Mouse (Mus musculus) lung, postnatal 10 days (tissue): ENCODE measurements around the gene Arhgap28.

Source experiments
- DNase-seq: peaks from one replicate; pipeline ENCODE4 v3.0.0; 2021

The Arhgap28 gene

GRCm38 (mm10) chr17:68003741-68004560, at the start of gene Arhgap28:
Arhgap28 (minus strand) TSS chr17:68004120.
- DNase-seq = peak; percentile 98

DNA sequence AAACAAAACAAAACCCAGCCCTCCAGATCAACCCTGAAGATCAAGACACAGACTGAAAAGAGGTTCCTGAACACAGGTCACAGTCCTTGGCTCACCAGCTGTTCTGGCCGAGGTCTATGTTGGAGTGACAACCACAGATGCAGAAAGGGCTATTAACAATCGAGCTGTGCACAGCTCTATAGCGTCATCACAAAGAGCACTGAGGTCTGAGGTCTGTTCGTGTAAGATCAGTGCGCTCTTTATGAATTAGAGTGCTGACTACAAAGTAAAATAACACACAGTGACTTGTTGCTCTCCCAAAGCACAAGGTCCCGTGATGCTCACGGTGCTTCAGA, 42.4 kb upstream of the Arhgap28 start:
- DNase-seq = no peak

DNA sequence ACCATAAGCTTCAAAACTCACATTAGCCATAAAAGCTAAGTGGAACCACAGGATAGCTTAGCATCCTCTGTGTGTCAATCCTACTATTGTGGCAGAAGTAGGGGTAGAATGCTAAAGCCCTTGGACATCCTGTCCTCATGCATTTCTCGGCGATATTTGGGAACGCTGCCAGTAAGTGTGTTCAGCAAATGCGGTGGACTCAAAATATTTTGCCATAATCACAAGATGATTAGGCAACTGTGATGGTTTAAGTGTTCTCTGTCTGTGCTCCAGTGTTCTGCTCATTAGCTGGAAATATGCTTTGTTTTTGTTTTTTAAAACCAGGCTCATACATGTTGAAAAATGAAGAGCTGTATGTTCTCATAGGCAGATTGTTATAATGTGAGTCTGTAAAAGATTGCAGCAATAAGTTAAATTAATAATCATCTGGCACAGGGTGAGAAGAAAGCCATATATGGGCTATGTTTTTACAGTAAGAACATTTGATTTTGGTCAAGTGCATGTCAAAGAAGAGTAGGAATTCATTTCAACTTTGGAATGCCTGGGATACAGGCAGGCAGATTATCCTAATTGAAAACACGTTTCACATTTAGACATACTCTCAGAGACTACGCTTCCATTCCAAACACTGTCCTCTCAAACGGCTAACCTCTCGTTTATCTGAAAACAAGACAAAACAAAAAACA, 41.9 kb upstream of the Arhgap28 start:
- peak; percentile 22 for DNase-seq

- DNase-seq = no peak
These were observed 38.5 kb upstream of the Arhgap28 start for GRCm38 (mm10) chr17:68042377-68042776.

GRCm38 (mm10) chr17:68037011-68037410, 33.1 kb upstream of the Arhgap28 start:
- DNase-seq = no peak

DNA sequence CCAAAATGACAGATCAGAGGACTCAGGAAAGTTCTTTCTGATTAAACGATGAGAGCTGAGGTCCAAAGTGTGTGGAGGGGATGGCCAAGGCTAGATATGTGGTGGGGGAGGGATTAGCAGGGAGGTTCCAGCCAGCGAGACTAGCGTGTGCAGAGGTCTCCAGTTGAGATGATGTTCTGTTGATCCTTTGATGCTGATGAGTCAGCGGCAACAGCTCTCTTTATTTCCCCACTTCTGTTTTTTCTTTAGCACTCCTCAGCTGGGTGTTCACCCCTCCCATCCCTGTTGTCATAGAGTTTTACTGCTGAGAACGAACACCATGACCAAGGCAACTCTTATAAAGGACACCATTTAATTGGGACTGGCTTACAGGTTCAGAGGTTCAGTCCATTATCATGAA, 25.6 kb upstream of the Arhgap28 start:
- no peak for DNase-seq

GRCm38 (mm10) chr17:68028519-68028918, 24.6 kb upstream of the Arhgap28 start:
- DNase-seq = no peak

- DNase-seq = no peak
These were observed 20.4 kb upstream of the Arhgap28 start for GRCm38 (mm10) chr17:68024327-68024726.

- no peak for DNase-seq
These were observed 15.6 kb upstream of the Arhgap28 start for GRCm38 (mm10) chr17:68019466-68020065.

GRCm38 (mm10) chr17:68017095-68017494, 13.2 kb upstream of the Arhgap28 start:
- no peak for DNase-seq

DNA sequence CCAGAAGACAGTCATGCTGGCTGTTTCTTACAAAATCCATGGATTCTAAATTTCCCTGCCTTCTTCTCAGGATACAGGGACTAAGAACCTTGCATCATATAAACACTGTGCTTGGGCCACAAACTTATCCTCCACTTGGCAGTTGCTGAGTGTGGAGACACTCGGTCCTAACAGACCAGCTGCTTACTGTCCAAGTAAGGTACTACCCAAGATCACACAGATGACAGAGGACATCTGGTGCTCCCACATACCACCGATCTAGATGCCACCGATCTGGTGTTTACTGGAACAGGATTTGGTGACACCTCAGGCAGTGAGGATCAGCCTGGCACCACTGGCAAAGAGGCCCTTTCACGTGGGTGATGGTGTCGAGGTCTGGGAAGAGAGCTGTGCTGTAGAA, 7.7 kb upstream of the Arhgap28 start:
- peak; percentile 18 for DNase-seq

- no peak for DNase-seq
These were observed 6.1 kb upstream of the Arhgap28 start for GRCm38 (mm10) chr17:68010041-68010440.

- DNase-seq = peak; percentile 44
These were observed 836 bp upstream of the Arhgap28 start for GRCm38 (mm10) chr17:68004581-68005330.

DNA sequence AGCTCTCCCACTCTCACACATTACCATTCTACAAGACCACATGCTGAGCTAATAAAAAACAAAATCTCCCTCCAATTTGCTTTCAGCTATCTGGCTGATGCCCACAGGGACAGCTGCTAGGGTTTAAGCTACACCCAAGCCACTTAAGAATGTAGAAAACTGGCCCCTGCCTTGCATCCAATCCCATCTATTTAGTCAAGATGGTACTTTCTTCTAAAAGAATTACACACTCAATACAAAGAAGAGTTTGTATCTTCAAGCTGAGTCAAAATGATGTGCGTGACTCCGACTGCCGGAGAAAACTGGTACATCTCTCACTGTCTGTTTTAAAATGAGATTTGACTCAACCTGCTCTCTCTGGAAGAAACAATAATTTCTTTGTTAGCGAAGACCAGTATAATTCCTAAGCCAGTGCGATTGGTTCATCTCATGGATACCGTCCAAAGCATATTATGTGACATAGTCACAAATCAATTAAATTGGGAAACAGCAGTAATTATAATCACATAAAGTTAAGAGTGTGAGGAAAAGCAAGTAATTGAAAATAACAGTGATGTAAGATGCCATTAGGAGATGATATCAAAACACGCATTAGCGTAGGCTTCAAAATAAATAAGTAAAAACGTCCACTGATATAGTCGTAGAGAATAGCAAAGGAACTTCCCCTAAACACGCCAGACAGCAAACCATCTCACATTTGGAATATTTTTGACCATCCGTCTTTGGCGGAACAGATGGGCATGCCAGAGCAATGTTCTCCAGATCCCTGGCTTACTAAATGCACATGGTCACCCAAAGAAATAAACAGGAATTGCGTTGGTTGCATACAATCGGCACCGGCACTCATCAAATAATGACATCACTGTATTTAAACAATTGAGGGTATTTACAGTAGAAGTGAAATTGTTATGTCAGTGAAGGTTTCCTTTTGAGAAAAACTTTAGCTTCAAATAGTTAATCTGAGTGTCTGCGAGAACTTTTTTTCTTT, 1.0 kb downstream of the Arhgap28 start:
- DNase-seq = peak; percentile 36

DNA sequence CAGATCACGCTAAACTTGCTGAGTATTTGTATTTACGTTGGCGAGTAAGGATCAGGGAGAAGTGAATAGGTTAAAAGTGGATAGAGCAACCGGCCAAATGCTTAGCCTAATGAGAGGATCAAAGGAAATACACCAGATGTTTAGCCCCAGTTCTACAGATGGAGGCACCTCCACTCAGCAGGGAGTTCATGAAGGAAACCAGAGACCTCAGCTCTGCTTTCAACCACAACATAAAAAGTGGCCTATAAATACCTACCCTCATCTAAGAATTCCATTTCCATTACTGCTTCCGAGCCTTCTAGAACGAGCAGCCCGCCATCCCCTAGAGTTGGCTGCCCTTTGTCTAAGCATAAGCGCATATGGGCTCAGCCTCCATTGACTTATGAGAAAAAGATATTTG, 4.1 kb downstream of the Arhgap28 start:
- no peak for DNase-seq

GRCm38 (mm10) chr17:67996769-67997155, 7.2 kb downstream of the Arhgap28 start:
- DNase-seq = no peak

GRCm38 (mm10) chr17:67996097-67996768, 7.7 kb downstream of the Arhgap28 start:
- peak; percentile 58 for DNase-seq

GRCm38 (mm10) chr17:67995277-67995819, 8.6 kb downstream of the Arhgap28 start:
- no peak for DNase-seq

DNA sequence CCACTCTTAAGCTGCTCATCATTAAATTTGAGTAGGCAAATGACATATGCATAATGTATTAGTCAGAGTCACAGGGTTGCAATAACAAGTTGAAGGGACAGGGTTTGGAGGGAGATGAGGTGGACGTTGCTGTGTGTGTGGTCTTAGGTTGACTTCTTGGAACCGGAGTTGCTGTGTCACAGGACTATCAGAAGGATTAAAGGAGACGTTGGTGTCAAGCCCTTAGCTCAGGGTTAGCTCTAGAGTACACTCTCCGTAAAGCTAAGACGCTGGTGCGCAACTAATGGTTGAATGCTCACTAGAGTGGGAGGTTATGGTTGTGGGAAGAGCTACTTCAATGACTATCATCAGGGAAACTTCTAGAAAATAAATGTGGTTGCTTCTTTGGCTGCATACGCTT, 9.1 kb downstream of the Arhgap28 start:
- DNase-seq = no peak

DNA sequence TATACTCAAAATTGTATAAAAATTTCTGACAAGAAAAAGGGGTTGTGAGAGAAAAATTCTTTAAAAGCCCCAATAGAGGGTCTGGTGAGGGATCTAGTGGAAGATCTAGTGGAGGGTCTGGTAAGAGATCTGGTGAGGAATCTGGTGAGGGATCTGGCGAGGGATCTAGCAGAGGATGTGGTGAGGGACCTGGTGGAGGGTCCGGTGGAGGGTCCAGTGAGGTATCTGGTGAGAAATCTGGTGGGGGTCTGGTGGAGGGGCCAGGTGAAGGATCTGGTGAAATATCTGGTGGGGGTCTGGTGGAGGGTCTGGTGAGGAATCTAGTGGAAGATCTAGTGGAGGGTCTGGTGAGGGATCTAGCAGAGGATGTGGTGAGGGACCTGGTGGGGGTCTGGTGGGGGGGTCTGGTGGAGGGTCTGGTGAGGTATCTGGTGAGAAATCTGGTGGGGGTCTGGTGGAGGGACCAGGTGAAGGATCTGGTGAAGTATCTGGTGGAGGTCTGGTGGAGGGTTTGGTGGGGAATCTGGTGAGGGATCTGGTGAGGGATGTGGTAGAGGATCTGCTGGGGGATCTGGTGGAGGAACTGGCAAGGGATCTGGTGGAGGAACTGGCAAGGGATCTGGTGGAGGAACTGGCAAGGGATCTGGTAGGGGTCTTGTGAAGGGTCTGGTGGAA, 10.4 kb downstream of the Arhgap28 start:
- no peak for DNase-seq

GRCm38 (mm10) chr17:67989716-67990115, 14.2 kb downstream of the Arhgap28 start:
- DNase-seq = peak; percentile 21
